ENCODE assay signal across 8 mouse cellular contexts in the genomic region with DNA sequence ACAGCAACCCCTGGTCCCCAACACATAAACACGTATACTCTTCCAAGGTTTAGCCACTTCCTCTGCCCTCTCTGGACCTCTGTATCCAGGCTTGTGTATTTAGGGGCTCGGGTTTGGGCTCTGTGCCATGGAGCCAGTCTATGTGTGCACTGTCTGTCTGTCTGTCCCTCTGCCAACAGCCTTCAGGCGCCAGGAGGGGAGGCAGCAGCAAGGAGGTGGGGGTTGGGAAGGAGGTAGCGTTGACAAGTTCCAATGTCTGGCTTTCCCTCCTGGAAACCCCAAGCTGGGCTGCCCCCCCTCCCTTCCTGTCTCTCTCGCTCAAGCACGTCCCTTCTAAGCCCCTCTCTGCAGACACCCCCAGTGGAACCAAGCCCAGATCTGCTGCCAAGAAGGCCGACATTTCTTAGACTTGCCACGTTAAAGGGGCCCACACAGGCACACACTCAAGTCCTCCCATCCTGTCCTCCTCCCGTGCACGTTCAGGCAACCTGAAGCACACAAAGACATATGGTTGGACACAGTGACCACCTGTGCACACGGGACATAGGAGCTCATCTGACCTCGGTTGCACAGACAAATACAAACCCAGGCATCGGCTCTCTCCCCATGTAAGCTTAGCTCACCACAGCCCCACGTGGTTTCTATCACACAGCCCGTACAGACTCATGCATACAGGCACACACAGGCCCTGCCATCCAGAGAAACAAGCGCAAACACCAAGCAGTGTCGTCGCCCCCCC. TPM values are rescaled to one million over a fixed set of nuclear protein-coding genes. Genes with fewer than 3 reads are reported as not detected.
A peak's percentile ranks its signal among the peaks of the same experiment; 100 is the strongest.
DNase-seq lines count a peak whose midpoint lies in the region; ATAC-seq and TF ChIP-seq lines count a peak whose summit lies in the region.

No protein-coding gene starts in this region.

- intact Hi-C loops in gastrocnemius, adult 2 months (cut with DNase I), result no loop called here
- intact Hi-C loops in gastrocnemius, postnatal 36 days (cut with DNase I), result no loop called here

- peak overlapping the region; percentile 55 for H3K9ac ChIP-seq in forebrain, embryonic 14.5 days (ENCODE audit: low read length)
- H3K9ac ChIP-seq in intestine, embryonic 16.5 days (ENCODE audit: low read depth, low read length), result peak overlapping the region; percentile 59
- no peak overlapping the region for H3K9ac ChIP-seq in lung, postnatal 0 days (replicated peaks; ENCODE audit: low read depth)

- no peak for TF ChIP-seq CTCF in gastrocnemius, adult 2 months (IDR thresholded peaks at IDR 0.05)
- no peak for TF ChIP-seq CTCF in E14TG2a.4 (conservative IDR thresholded peaks at IDR 0.05; ENCODE audit: low read length)
- no peak; the same call in 1 of the 2 replicates for TF ChIP-seq CTCF in lung, postnatal 0 days (IDR thresholded peaks at IDR 0.05)

- peak overlapping the region; percentile 27 for H3K4me2 ChIP-seq in forebrain, embryonic 14.5 days (ENCODE audit: low read length)
- H3K4me2 ChIP-seq in intestine, embryonic 16.5 days (ENCODE audit: low read depth, low read length), result peak overlapping the region; percentile 2; the same call in 1 of the 2 replicates
- H3K4me2 ChIP-seq in lung, postnatal 0 days (replicated peaks; ENCODE audit: low read depth, low read length), result 0 out of 2 replicates have a peak overlapping the region, but pooled peaks have one; percentile 12

- ATAC-seq in forebrain, embryonic 14.5 days, result peak; percentile 72
- ATAC-seq in intestine, embryonic 16.5 days, result peak; percentile 26
- peak; percentile 45 for ATAC-seq in lung, postnatal 0 days
- ATAC-seq in megakaryocyte-erythroid progenitor cell, adult 5-6 weeks (replicated peaks; ENCODE audit: low FRiP score, low TSS enrichment, poor library complexity, severe bottlenecking), result no peak

- peak; percentile 58 for DNase-seq in gastrocnemius, adult 2 months
- no peak for DNase-seq in gastrocnemius, postnatal 36 days
- DNase-seq in forebrain, embryonic 14.5 days (ENCODE audit: low spot score), result peak; percentile 95
- DNase-seq in lung, postnatal 0 days (ENCODE audit: low spot score), result peak; percentile 84
- DNase-seq in thymus, postnatal 14 days, result peak; percentile 69

- no peak for TF ChIP-seq EP300 in lung, postnatal 0 days (IDR thresholded peaks at IDR 0.05)

- H3K4me3 ChIP-seq in gastrocnemius, adult 2 months, result no peak overlapping the region
- peak overlapping the region; percentile 41 for H3K4me3 ChIP-seq in E14TG2a.4 (replicated peaks; ENCODE audit: low read length)
- H3K4me3 ChIP-seq in forebrain, embryonic 14.5 days (ENCODE audit: low read depth, low read length), result no peak overlapping the region
- no peak overlapping the region for H3K4me3 ChIP-seq in intestine, embryonic 16.5 days (ENCODE audit: low read length)
- no peak overlapping the region for H3K4me3 ChIP-seq in lung, postnatal 0 days (ENCODE audit: low read depth, low read length)

- H3K36me3 ChIP-seq in E14TG2a.4 (ENCODE audit: insufficient read depth, low read length), result 0 out of 2 replicates have a peak, but pooled peaks cover 4% of the 10 kb centered on the region
- no peaks in the 10 kb centered on the region for H3K36me3 ChIP-seq in forebrain, embryonic 14.5 days (ENCODE audit: control insufficient read depth, insufficient read depth, low read length)
- H3K36me3 ChIP-seq in intestine, embryonic 16.5 days (ENCODE audit: control insufficient read depth, insufficient read depth, low read length), result no peaks in the 10 kb centered on the region
- H3K36me3 ChIP-seq in lung, postnatal 0 days (ENCODE audit: insufficient read depth, low read length), result no peaks in the 10 kb centered on the region

- H3K27me3 ChIP-seq in E14TG2a.4 (ENCODE audit: insufficient read depth, low read length), result no peaks in the 10 kb centered on the region
- no peaks in the 10 kb centered on the region for H3K27me3 ChIP-seq in forebrain, embryonic 14.5 days (replicated peaks; ENCODE audit: control insufficient read depth, insufficient read depth, low read length)
- H3K27me3 ChIP-seq in intestine, embryonic 16.5 days (replicated peaks; ENCODE audit: control insufficient read depth, insufficient read depth, low read length), result no peaks in the 10 kb centered on the region
- H3K27me3 ChIP-seq in lung, postnatal 0 days (replicated peaks; ENCODE audit: insufficient read depth, low read length), result no peaks in the 10 kb centered on the region

- H3K9me3 ChIP-seq in E14TG2a.4 (ENCODE audit: low read length), result peaks cover 6% of the 10 kb centered on the region; the same call in 1 of the 2 replicates
- no peaks in the 10 kb centered on the region for H3K9me3 ChIP-seq in forebrain, embryonic 14.5 days (replicated peaks; ENCODE audit: control insufficient read depth, low read length)
- H3K9me3 ChIP-seq in intestine, embryonic 16.5 days (ENCODE audit: control insufficient read depth, low read length), result no peaks in the 10 kb centered on the region
- no peaks in the 10 kb centered on the region for H3K9me3 ChIP-seq in lung, postnatal 0 days (ENCODE audit: low read length)

- WGBS in forebrain, embryonic 14.5 days, result 22% methylated on average over 18 of the region's 18 CpGs
- WGBS in intestine, embryonic 16.5 days, result 32% methylated on average over 18 of the region's 18 CpGs
- WGBS in lung, postnatal 0 days, result 10% methylated on average over 16 of the region's 18 CpGs

- peaks cover 90% of the 10 kb centered on the region for H3K4me1 ChIP-seq in E14TG2a.4 (replicated peaks; ENCODE audit: low read depth, low read length)
- peaks cover 53% of the 10 kb centered on the region for H3K4me1 ChIP-seq in forebrain, embryonic 14.5 days (ENCODE audit: control insufficient read depth, insufficient read depth, low read length)
- peaks cover 92% of the 10 kb centered on the region for H3K4me1 ChIP-seq in intestine, embryonic 16.5 days (ENCODE audit: control insufficient read depth, insufficient read depth, low read length)
- H3K4me1 ChIP-seq in lung, postnatal 0 days (ENCODE audit: insufficient read depth, low read depth, low read length), result peaks cover 48% of the 10 kb centered on the region

- H3K27ac ChIP-seq in gastrocnemius, adult 2 months, result peak overlapping the region; percentile 79
- peak overlapping the region; percentile 96 for H3K27ac ChIP-seq in forebrain, embryonic 14.5 days (ENCODE audit: low read depth, low read length)
- peak overlapping the region; percentile 91 for H3K27ac ChIP-seq in intestine, embryonic 16.5 days (ENCODE audit: low read length)
- peak overlapping the region; percentile 87 for H3K27ac ChIP-seq in lung, postnatal 0 days (ENCODE audit: low read length)

RNA-seq across cellular contexts. Expression of a gene that starts 39.4 kb away (rescaled TPM):
- 10 to 100 TPM; 34.9 to 35.6 TPM for total RNA-seq in gastrocnemius, adult 2 months (2021)
- 10 to 100 TPM; 31.1 to 31.8 TPM for total RNA-seq in gastrocnemius, postnatal 36 days (2021)
- 28.3 and 30.4 TPM in 2 replicates for polyA plus RNA-seq in forebrain, embryonic 14.5 days (2014; fragmentation: Nextera tagmentation; extraction: Ambion mirVana)
- 76.9 and 81.9 TPM in 2 replicates for polyA plus RNA-seq in intestine, embryonic 16.5 days (2015; fragmentation: Nextera tagmentation; extraction: Ambion mirVana)
- polyA plus RNA-seq in lung, postnatal 0 days (2015; fragmentation: Nextera tagmentation; extraction: Ambion mirVana), result 149 and 153 TPM in 2 replicates
- 66.5 and 75.9 TPM in 2 replicates for total RNA-seq in megakaryocyte-erythroid progenitor cell, adult 5-6 weeks (2014; fragmentation: Nextera tagmentation)
- 16.7 and 27.7 TPM in 2 replicates for total RNA-seq in megakaryocyte-erythroid progenitor cell, adult 5-6 weeks (2017)

Comparison
In these comparisons a context has a peak if more than half of its experiments do, and no peak if none do; other contexts are left out.
1. DNase-seq: peak in gastrocnemius, adult 2 months (single experiment), forebrain, embryonic 14.5 days (single experiment), lung, postnatal 0 days (single experiment) and thymus, postnatal 14 days (single experiment); none in gastrocnemius, postnatal 36 days (0 of 2).
2. Peak in every context shown above with its lines, with median percentiles within 50 percentile points of each other: H3K27ac ChIP-seq and H3K4me2 ChIP-seq.